In the genomic region with DNA sequence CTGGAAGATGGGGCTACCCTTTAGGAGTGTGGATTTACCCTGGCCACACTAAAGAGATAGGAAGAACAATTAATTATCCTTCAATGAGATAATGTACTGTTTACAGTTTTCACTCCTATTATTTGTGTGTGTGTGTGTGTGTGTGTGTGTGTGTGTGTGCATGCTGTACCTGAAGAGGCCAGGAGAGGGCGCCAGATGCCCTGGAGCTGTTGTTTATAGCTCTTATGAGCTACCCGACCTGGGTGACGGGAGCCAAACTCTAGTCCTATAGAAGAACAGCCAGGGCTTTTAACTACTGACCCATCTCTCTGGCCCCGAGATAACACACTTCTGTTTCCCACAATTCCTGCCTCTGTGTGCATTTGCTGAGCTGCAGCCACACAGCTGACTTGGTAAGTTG, we compare ENCODE assay signal across 15 mouse cellular contexts. TPM values are rescaled to one million over a fixed set of nuclear protein-coding genes. Genes with fewer than 3 reads are reported as not detected.
DNase-seq lines count a peak whose midpoint lies in the region; ATAC-seq lines count a peak whose summit lies in the region.
"Had no signal": no experiment of that assay in that cellular context is flagged by ENCODE, and none has a peak within 500 bp of the region (broad histone marks: within the 10 kb centered on the region; RNA-seq: fewer than 3 reads in every experiment).

No protein-coding gene starts in this region.

- no peaks in the 10 kb centered on the region for H3K9me3 ChIP-seq in intestine, embryonic 16.5 days (ENCODE audit: control insufficient read depth, low read length)
- H3K9me3 ChIP-seq in intestine, embryonic 15.5 days: no peaks in the 10 kb centered on the region
- no peaks in the 10 kb centered on the region for H3K9me3 ChIP-seq in neural tube, embryonic 13.5 days
- H3K9me3 ChIP-seq in heart, embryonic 11.5 days (replicated peaks; ENCODE audit: control insufficient read depth, low read length): no peaks in the 10 kb centered on the region
- H3K9me3 ChIP-seq: lung, embryonic 15.5 days had no signal

- ATAC-seq in intestine, embryonic 16.5 days: no peak
- no peak for ATAC-seq in intestine, embryonic 15.5 days
- ATAC-seq in neural tube, embryonic 13.5 days (ENCODE audit: low read depth): no peak
- ATAC-seq in heart, embryonic 11.5 days (replicated peaks; ENCODE audit: insufficient number of reproducible peaks, low FRiP score, low TSS enrichment): no peak
- ATAC-seq: inflammation-experienced regulatory T-cells, adult 6 months had no signal

- H3K27ac ChIP-seq in intestine, embryonic 16.5 days (ENCODE audit: low read length): peak overlapping the region; percentile 41
- no peak overlapping the region for H3K27ac ChIP-seq in intestine, embryonic 15.5 days
- H3K27ac ChIP-seq in neural tube, embryonic 13.5 days (replicated peaks): 0 out of 2 replicates have a peak overlapping the region, but pooled peaks have one; percentile 1
- no peak overlapping the region for H3K27ac ChIP-seq in heart, embryonic 11.5 days (ENCODE audit: low read depth, low read length)
- H3K27ac ChIP-seq: embryonic facial prominence, embryonic 10.5 days; limb, embryonic 12.5 days had no signal

- H3K36me3 ChIP-seq in intestine, embryonic 16.5 days (ENCODE audit: control insufficient read depth, insufficient read depth, low read length): no peaks in the 10 kb centered on the region
- H3K36me3 ChIP-seq in intestine, embryonic 15.5 days: no peaks in the 10 kb centered on the region
- no peaks in the 10 kb centered on the region for H3K36me3 ChIP-seq in neural tube, embryonic 13.5 days
- H3K36me3 ChIP-seq in heart, embryonic 11.5 days (ENCODE audit: control insufficient read depth, insufficient read depth, low read length): no peaks in the 10 kb centered on the region
- H3K36me3 ChIP-seq: embryonic facial prominence, embryonic 10.5 days; limb, embryonic 12.5 days; lung, embryonic 15.5 days had no signal

- DNase-seq in neural tube, embryonic 10.5 days (ENCODE audit: extremely low spot score, low spot score): no peak
- DNase-seq in R1 (ENCODE audit: low read depth, low spot score): peak; percentile 72
- peak; percentile 46 to 57 for DNase-seq in thymus, postnatal 36 days
- DNase-seq: adrenal gland, postnatal 14 days; heart, adult 18-20 months; heart, postnatal 36 days had no signal

- no peak overlapping the region for H3K4me3 ChIP-seq in intestine, embryonic 16.5 days (ENCODE audit: low read length)
- H3K4me3 ChIP-seq in intestine, embryonic 15.5 days (replicated peaks): no peak overlapping the region
- H3K4me3 ChIP-seq in neural tube, embryonic 13.5 days: no peak overlapping the region
- H3K4me3 ChIP-seq in heart, embryonic 11.5 days (ENCODE audit: low read depth, low read length): no peak overlapping the region
- H3K4me3 ChIP-seq: embryonic facial prominence, embryonic 10.5 days; limb, embryonic 12.5 days; lung, embryonic 15.5 days had no signal

- no peak overlapping the region for H3K9ac ChIP-seq in intestine, embryonic 16.5 days (ENCODE audit: low read depth, low read length)
- no peak overlapping the region for H3K9ac ChIP-seq in intestine, embryonic 15.5 days
- no peak overlapping the region for H3K9ac ChIP-seq in neural tube, embryonic 13.5 days
- no peak overlapping the region for H3K9ac ChIP-seq in heart, embryonic 11.5 days (ENCODE audit: low read depth, low read length)
- H3K9ac ChIP-seq: limb, embryonic 12.5 days; lung, embryonic 15.5 days had no signal

- no peaks in the 10 kb centered on the region for H3K27me3 ChIP-seq in intestine, embryonic 16.5 days (replicated peaks; ENCODE audit: control insufficient read depth, insufficient read depth, low read length)
- H3K27me3 ChIP-seq in intestine, embryonic 15.5 days (replicated peaks): no peaks in the 10 kb centered on the region
- no peaks in the 10 kb centered on the region for H3K27me3 ChIP-seq in neural tube, embryonic 13.5 days
- H3K27me3 ChIP-seq in heart, embryonic 11.5 days (ENCODE audit: control insufficient read depth, insufficient read depth, low read length): no peaks in the 10 kb centered on the region
- H3K27me3 ChIP-seq: CH12.LX; limb, embryonic 12.5 days; lung, embryonic 15.5 days had no signal

- no peak overlapping the region for H3K4me2 ChIP-seq in intestine, embryonic 16.5 days (ENCODE audit: low read depth, low read length)
- H3K4me2 ChIP-seq in intestine, embryonic 15.5 days (replicated peaks): no peak overlapping the region
- H3K4me2 ChIP-seq in neural tube, embryonic 13.5 days: no peak overlapping the region
- no peak overlapping the region for H3K4me2 ChIP-seq in heart, embryonic 11.5 days
- H3K4me2 ChIP-seq: limb, embryonic 12.5 days; lung, embryonic 15.5 days had no signal

- peaks cover 16% of the 10 kb centered on the region for H3K4me1 ChIP-seq in intestine, embryonic 16.5 days (ENCODE audit: control insufficient read depth, insufficient read depth, low read length)
- 0 out of 2 replicates have a peak, but pooled peaks cover 10% of the 10 kb centered on the region for H3K4me1 ChIP-seq in intestine, embryonic 15.5 days (replicated peaks)
- H3K4me1 ChIP-seq in neural tube, embryonic 13.5 days (replicated peaks): 0 out of 2 replicates have a peak, but pooled peaks cover 4% of the 10 kb centered on the region
- H3K4me1 ChIP-seq in heart, embryonic 11.5 days (ENCODE audit: control insufficient read depth, insufficient read depth, low read length): no peaks in the 10 kb centered on the region; the same call in 1 of the 2 replicates

- 82% methylated on average over 4 of the region's 4 CpGs for WGBS in intestine, embryonic 16.5 days
- 83% methylated on average over 4 of the region's 4 CpGs for WGBS in intestine, embryonic 15.5 days
- 83% methylated on average over 4 of the region's 4 CpGs for WGBS in neural tube, embryonic 13.5 days
- WGBS in heart, embryonic 11.5 days (ENCODE audit: insufficient replicate concordance): 86% methylated on average over 4 of the region's 4 CpGs

RNA-seq across cellular contexts. Expression of gene Vdac1, which starts 25.4 kb away (rescaled TPM):
- 311 and 337 TPM in 2 replicates for polyA plus RNA-seq in intestine, embryonic 16.5 days (2015; fragmentation: Nextera tagmentation; extraction: Ambion mirVana)
- 287 and 295 TPM in 2 replicates for polyA plus RNA-seq in intestine, embryonic 15.5 days (2015; fragmentation: Nextera tagmentation; extraction: Ambion mirVana)
- 296 and 366 TPM in 2 replicates for polyA plus RNA-seq in neural tube, embryonic 13.5 days (2015; fragmentation: Nextera tagmentation; extraction: Ambion mirVana)
- 346 and 407 TPM in 2 replicates for polyA plus RNA-seq in heart, embryonic 11.5 days (2014; fragmentation: Nextera tagmentation; extraction: Ambion mirVana)

RNA-seq across cellular contexts. Expression of gene Tcf7, which starts 52.4 kb away (rescaled TPM):
- polyA plus RNA-seq in intestine, embryonic 16.5 days (2015; fragmentation: Nextera tagmentation; extraction: Ambion mirVana): 2.9 and 3.4 TPM in 2 replicates
- polyA plus RNA-seq in intestine, embryonic 15.5 days (2015; fragmentation: Nextera tagmentation; extraction: Ambion mirVana): 6.9 and 8.2 TPM in 2 replicates
- polyA plus RNA-seq in neural tube, embryonic 13.5 days (2015; fragmentation: Nextera tagmentation; extraction: Ambion mirVana): 5.9 TPM in 2 replicates
- polyA plus RNA-seq in heart, embryonic 11.5 days (2014; fragmentation: Nextera tagmentation; extraction: Ambion mirVana): 5.3 and 5.5 TPM in 2 replicates

Comparison
In these comparisons a context has a peak if more than half of its experiments do, and no peak if none do; other contexts are left out.
1. H3K27ac ChIP-seq: peak in intestine, embryonic 16.5 days (single experiment) and neural tube, embryonic 13.5 days (single experiment); none in intestine, embryonic 15.5 days (single experiment) and heart, embryonic 11.5 days (single experiment).